Mouse (Mus musculus): ENCODE data around the gene Plekha7. TPM values are rescaled to one million over a fixed set of nuclear protein-coding genes. Genes with fewer than 3 reads are reported as not detected.

Gene Plekha7
- polyA plus RNA-seq, 1 experiment: 38.2 TPM

GRCm38 (mm10) chr7:116290559-116290958 is 17.6 kb downstream of the Plekha7 start:
- 83% methylated on average over 1 of the region's 1 CpGs for WGBS
- no peak overlapping the region for H3K4me3 ChIP-seq (ENCODE audit: low read depth, low read length)
- no peak overlapping the region for H3K27ac ChIP-seq (ENCODE audit: insufficient read depth, low read depth, low read length)
- H3K27me3 ChIP-seq (ENCODE audit: control insufficient read depth, insufficient read depth, low read length): no peaks in the 10 kb centered on the region
- H3K36me3 ChIP-seq (ENCODE audit: control insufficient read depth, insufficient read depth, low read length): 0 out of 2 replicates have a peak, but pooled peaks cover 2% of the 10 kb centered on the region
- peaks cover 48% of the 10 kb centered on the region for H3K4me1 ChIP-seq (ENCODE audit: control insufficient read depth, insufficient read depth, insufficient read length, low read length)
- TF ChIP-seq CTCF (IDR thresholded peaks at IDR 0.05; ENCODE audit: extremely low read depth, insufficient read length, insufficient replicate concordance, low read depth, low read length) (no peak), POLR2A (IDR thresholded peaks at IDR 0.05; ENCODE audit: low read depth, low read length) (no peak)

GRCm38 (mm10) chr7:116288996-116289395 is 19.2 kb downstream of the Plekha7 start:
- H3K4me1 ChIP-seq (ENCODE audit: control insufficient read depth, insufficient read depth, insufficient read length, low read length): peaks cover 59% of the 10 kb centered on the region
- H3K36me3 ChIP-seq (ENCODE audit: control insufficient read depth, insufficient read depth, low read length): no peaks in the 10 kb centered on the region
- no peaks in the 10 kb centered on the region for H3K27me3 ChIP-seq (ENCODE audit: control insufficient read depth, insufficient read depth, low read length)
- H3K27ac ChIP-seq (ENCODE audit: insufficient read depth, low read depth, low read length): peak overlapping the region; percentile 89
- no peak overlapping the region for H3K4me3 ChIP-seq (ENCODE audit: low read depth, low read length)
- TF ChIP-seq POLR2A (IDR thresholded peaks at IDR 0.05; ENCODE audit: low read depth, low read length) (no peak), CTCF (IDR thresholded peaks at IDR 0.05; ENCODE audit: extremely low read depth, insufficient read length, insufficient replicate concordance, low read depth, low read length) (no peak)
- WGBS: 38% methylated on average over 3 of the region's 3 CpGs

GRCm38 (mm10) chr7:116287959-116288358 is 20.2 kb downstream of the Plekha7 start:
- H3K27ac ChIP-seq (ENCODE audit: insufficient read depth, low read depth, low read length): peak overlapping the region; percentile 89
- no peaks in the 10 kb centered on the region for H3K27me3 ChIP-seq (ENCODE audit: control insufficient read depth, insufficient read depth, low read length)
- H3K4me1 ChIP-seq (ENCODE audit: control insufficient read depth, insufficient read depth, insufficient read length, low read length): peaks cover 59% of the 10 kb centered on the region
- H3K36me3 ChIP-seq (ENCODE audit: control insufficient read depth, insufficient read depth, low read length): no peaks in the 10 kb centered on the region
- WGBS: 39% methylated on average over 5 of the region's 5 CpGs
- H3K4me3 ChIP-seq (ENCODE audit: low read depth, low read length): no peak overlapping the region
- TF ChIP-seq POLR2A (IDR thresholded peaks at IDR 0.05; ENCODE audit: low read depth, low read length): no peak
- no peak for TF ChIP-seq CTCF (IDR thresholded peaks at IDR 0.05; ENCODE audit: extremely low read depth, insufficient read length, insufficient replicate concordance, low read depth, low read length)

- H3K27ac ChIP-seq (ENCODE audit: insufficient read depth, low read depth, low read length): peak overlapping the region; percentile 89
- 15% methylated on average over 11 of the region's 11 CpGs for WGBS
Measured at GRCm38 (mm10) chr7:116286611-116287355, 21.4 kb downstream of the Plekha7 start.

DNA sequence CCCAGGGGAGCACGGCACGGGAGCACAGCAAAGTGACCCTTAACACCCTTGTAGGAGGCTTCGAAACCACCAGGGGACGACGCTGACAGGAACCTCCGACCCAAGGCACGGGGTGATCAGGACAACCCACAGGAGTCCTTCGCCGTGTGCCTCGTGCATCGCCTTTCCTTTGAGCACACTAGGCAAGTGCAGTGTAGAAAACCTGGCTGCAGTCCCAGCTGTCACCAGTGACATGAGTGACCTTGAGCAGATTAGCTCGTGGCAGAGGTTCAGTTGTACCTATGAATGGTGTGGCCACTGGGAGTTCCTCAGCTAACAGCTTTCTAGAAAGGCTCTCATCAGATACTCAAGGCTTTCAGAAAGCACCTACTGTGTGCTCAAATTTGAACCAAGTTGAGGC is 22.0 kb downstream of the Plekha7 start:
- H3K4me3 ChIP-seq (ENCODE audit: low read depth, low read length): peak overlapping the region; percentile 6; the same call in 1 of the 2 replicates
- 22% methylated on average over 12 of the region's 12 CpGs for WGBS
- TF ChIP-seq POLR2A (IDR thresholded peaks at IDR 0.05; ENCODE audit: low read depth, low read length) (no peak), CTCF (IDR thresholded peaks at IDR 0.05; ENCODE audit: extremely low read depth, insufficient read length, insufficient replicate concordance, low read depth, low read length) (0 out of 2 replicates have a peak, but pooled peaks have one; percentile 24)
- H3K27me3 ChIP-seq (ENCODE audit: control insufficient read depth, insufficient read depth, low read length): no peaks in the 10 kb centered on the region
- H3K4me1 ChIP-seq (ENCODE audit: control insufficient read depth, insufficient read depth, insufficient read length, low read length): peaks cover 53% of the 10 kb centered on the region
- peak overlapping the region; percentile 89 for H3K27ac ChIP-seq (ENCODE audit: insufficient read depth, low read depth, low read length)
- no peaks in the 10 kb centered on the region for H3K36me3 ChIP-seq (ENCODE audit: control insufficient read depth, insufficient read depth, low read length)

More at GRCm38 (mm10) chr7:116286611-116287355, 21.4 kb downstream of the Plekha7 start:
- TF ChIP-seq CTCF (IDR thresholded peaks at IDR 0.05; ENCODE audit: extremely low read depth, insufficient read length, insufficient replicate concordance, low read depth, low read length) (no peak), POLR2A (IDR thresholded peaks at IDR 0.05; ENCODE audit: low read depth, low read length) (no peak)
- no peaks in the 10 kb centered on the region for H3K27me3 ChIP-seq (ENCODE audit: control insufficient read depth, insufficient read depth, low read length)
- no peaks in the 10 kb centered on the region for H3K36me3 ChIP-seq (ENCODE audit: control insufficient read depth, insufficient read depth, low read length)
- H3K4me1 ChIP-seq (ENCODE audit: control insufficient read depth, insufficient read depth, insufficient read length, low read length): peaks cover 53% of the 10 kb centered on the region
- H3K4me3 ChIP-seq (ENCODE audit: low read depth, low read length): peak overlapping the region; percentile 6; the same call in 1 of the 2 replicates

GRCm38 (mm10) chr7:116285216-116285615 is 23.0 kb downstream of the Plekha7 start:
- Histone ChIP-seq H3K4me3 (ENCODE audit: low read depth, low read length) (peak overlapping the region; percentile 31; the same call in 1 of the 2 replicates), H3K36me3 (ENCODE audit: control insufficient read depth, insufficient read depth, low read length) (no peaks in the 10 kb centered on the region), H3K4me1 (ENCODE audit: control insufficient read depth, insufficient read depth, insufficient read length, low read length) (peaks cover 53% of the 10 kb centered on the region), H3K27ac (ENCODE audit: insufficient read depth, low read depth, low read length) (peak overlapping the region; percentile 89), H3K27me3 (ENCODE audit: control insufficient read depth, insufficient read depth, low read length) (no peaks in the 10 kb centered on the region)
- 72% methylated on average over 1 of the region's 1 CpGs for WGBS
- TF ChIP-seq POLR2A (IDR thresholded peaks at IDR 0.05; ENCODE audit: low read depth, low read length): no peak; the same call in 1 of the 2 replicates
- TF ChIP-seq CTCF (IDR thresholded peaks at IDR 0.05; ENCODE audit: extremely low read depth, insufficient read length, insufficient replicate concordance, low read depth, low read length): no peak

DNA sequence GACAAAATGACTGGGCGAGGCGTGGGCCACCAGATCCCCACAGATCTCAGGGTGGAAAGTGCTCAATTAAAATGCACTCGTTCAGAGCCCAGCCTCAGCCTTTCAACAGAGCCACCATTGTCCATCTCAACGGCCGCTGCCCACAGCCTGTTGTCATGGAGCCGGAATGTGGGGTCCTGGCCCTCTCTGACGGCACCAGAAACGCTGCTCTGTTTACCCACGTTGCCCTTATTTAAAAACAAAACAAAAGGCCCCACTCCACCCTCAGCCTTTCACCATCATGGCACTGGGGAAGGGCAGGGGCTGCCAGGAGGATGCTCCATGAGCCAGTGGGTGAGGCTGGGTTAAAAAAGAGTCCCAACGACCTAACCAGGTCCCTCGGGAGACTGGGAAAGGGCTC is 25.4 kb downstream of the Plekha7 start:
- Histone ChIP-seq H3K36me3 (ENCODE audit: control insufficient read depth, insufficient read depth, low read length) (no peaks in the 10 kb centered on the region), H3K27me3 (ENCODE audit: control insufficient read depth, insufficient read depth, low read length) (no peaks in the 10 kb centered on the region), H3K27ac (ENCODE audit: insufficient read depth, low read depth, low read length) (no peak overlapping the region), H3K4me3 (ENCODE audit: low read depth, low read length) (no peak overlapping the region), H3K4me1 (ENCODE audit: control insufficient read depth, insufficient read depth, insufficient read length, low read length) (peaks cover 32% of the 10 kb centered on the region)
- TF ChIP-seq POLR2A (IDR thresholded peaks at IDR 0.05; ENCODE audit: low read depth, low read length) (no peak), CTCF (IDR thresholded peaks at IDR 0.05; ENCODE audit: extremely low read depth, insufficient read length, insufficient replicate concordance, low read depth, low read length) (no peak)
- WGBS: 71% methylated on average over 11 of the region's 11 CpGs

Data from small intestine, adult 2 months (tissue).